Mouse (Mus musculus): ENCODE measurements around the gene 1700020A23Rik.

DNA sequence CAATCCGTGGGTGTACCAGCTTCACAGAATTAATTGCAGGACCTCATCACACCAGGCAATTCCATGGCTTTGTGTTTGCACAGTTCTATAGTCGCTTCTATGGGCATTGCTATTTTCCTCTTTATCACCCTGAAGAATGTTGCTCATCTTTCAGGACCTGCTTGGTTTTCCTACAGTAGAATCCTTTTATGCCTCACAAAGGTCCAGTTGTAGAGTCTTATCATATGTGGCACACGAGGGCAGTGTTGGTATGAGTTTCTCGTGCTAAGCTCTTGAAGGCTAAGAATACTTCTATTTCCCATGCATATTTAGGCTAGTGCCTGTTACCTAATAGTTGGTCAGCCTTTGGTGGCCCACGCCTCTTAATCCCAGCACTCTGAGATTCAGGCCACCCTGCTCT, 20.1 kb downstream of the 1700020A23Rik start:
- TF ChIP-seq CTCF (IDR thresholded peaks at IDR 0.05; ENCODE audit: borderline replicate concordance, insufficient read depth, low read length), result no peak
- TF ChIP-seq POLR2A (IDR thresholded peaks at IDR 0.05; ENCODE audit: low read depth, low read length), result no peak
